Mouse (Mus musculus) testis, postnatal 14 days (tissue): ENCODE results near the gene Irs4.

ENCODE experiments used
- DNase-seq: peaks from one replicate; pipeline ENCODE4 v3.0.0; 2021; ENCODE audit warnings: low spot score

The Irs4 gene

DNA sequence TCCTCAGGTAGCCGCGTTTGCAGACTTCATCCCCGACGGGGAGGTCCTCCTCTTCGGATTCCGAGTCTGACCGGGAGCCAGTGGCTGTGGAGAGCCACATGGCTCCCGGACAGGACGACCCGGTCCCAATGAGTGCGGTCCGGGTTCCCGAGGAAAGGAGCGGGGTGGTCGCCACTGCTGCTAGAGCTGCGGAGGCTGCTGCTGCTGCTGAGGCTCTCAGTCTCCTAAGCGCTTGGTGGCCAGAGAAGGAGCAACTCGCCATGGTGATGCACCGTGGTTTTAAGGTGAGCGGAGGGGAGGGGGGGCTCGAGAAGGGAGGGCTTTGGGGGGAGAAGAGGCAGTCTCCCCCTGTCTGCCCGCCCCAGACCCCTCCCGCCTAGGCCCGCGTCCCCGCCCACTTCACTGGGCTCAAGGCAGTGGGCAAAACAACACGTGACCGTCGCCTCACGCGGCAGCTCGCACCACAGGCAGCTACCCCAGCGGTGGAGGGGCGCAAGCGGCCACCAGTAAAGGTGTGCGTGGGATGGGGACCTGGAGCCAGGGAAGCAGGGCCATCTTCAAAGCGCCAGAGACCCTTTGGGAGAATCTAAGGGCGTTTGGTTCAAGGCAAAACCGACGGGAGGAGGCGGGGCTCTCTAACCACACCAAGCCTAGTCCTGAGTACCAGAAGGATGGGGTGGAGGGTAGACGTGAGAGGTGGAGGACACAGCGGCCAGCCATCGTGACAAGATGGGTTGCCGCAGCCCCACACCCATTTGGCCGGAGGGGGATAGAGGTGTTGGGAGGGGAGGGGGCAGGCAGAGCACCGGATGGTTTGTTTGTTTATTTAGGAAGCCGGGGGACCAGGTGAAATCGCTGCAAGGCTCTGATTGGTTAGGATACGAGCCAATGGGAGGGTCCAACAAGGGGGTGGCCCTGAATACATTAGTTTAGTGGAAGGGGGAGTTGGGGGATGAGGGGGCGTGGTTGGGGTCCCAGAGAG lies at the start of gene Irs4:
TSS of gene Irs4 (minus strand) at position 327 of the 982 bp plus-strand sequence.
- DNase-seq, result peak; percentile 9

DNA sequence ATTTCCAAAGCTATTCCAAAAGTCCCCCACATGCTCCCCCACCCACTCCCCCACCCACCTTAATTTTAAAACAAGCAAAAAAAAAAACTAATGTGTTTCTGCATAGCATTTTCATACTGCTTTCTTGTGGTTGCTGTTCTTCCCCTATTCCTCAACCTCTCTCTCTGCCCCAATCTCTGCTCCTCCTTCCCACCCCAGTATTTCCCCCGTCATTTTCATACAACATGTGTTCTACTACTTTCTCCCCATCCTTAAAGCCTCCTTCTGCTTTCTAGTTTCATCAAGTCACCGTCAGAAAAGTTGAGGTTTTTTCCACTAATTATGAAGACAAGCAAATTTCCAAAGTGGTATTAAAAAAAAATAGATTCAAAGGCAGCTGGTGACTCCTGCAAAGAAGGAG lies 25.3 kb upstream of the Irs4 start:
- no peak for DNase-seq

DNA sequence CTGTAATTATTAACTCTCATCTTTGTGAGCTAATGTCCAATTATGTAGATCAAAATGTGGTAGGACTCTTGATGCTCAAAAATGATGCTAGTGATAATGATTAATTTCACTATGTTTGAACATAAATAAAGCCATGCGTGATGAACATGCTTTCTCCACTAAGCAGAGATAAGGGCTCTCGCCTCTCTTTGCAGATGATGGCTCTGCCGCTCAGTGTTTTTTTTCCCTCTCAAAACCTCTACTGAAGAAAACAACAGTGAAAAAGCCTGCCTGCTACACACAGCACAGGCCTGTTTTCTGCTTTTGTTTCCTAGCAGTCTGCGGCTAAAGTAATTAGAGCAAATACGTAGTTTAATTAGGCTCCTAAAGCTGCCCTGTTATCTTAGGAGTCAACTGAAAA lies 4.5 kb upstream of the Irs4 start:
- no peak for DNase-seq

DNA sequence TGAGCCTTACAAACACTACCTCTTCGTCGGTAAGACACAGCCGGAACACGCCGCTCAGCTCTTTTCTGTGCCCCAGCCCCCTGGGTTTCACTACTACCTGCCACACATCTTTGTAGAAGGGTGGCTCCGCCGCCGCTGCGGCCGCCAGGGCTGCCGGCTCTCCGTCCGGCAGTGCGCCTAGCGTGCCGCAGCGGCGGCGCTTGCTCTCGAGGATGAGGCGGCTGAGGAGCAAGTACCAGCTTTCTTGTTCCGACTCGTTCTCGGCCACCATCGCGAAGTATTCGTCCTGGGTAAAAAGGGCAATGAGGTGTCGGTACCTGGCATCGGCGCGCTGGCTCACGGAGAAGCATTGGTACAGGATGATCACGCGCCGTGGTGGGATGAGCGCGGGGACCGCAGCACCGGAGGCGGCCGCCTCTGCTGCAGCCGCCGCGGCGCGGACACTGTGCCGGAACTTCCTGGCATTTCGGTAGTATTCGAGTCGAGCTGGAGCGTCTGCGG lies 622 bp downstream of the Irs4 start:
- DNase-seq, result no peak

DNA sequence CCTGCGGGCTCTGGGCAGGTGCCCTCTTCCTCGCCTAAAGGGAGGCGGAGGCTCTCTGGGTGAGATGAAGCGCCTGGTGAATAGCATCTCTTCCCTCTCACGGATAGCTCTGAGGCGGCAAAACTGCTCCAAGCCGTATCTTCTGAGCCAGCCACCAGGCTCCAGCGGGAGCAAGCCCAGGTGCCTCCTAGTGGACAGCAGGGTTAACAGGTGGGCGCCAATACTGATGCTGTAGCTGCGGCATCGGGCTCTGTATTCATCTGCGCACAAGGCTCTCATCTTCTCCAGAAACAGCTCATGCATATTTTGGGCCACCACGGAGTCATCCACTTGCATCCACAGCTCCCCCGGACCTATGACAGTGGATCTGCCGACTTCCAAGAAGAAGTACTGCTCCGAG lies 1.1 kb downstream of the Irs4 start:
- DNase-seq, result no peak

DNA sequence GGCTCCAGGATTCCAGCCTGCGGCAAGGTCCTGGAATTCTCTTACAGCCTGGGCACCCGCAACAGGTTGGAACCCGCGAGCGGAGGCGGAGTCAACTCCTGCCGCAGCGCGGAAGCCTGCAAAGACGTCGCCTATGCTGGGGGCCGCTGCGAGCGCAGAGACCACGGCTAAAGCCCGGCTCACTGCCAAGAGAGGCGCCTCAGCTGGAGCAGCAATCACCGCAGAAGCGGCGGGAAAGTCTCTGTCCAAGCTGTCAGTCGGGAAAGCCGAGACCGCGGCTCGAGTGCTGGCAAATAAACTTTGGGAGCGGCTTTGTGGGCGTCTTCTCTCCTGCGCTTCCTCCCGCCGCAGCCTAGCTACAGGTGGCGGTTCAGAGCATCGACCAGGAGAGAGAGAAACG lies 3.3 kb downstream of the Irs4 start:
- DNase-seq, result peak; percentile 11
